Mouse (Mus musculus) adrenal gland, postnatal 4 days (tissue): Measurements from ENCODE around the gene Prdm12. TPM values are rescaled to one million over a fixed set of nuclear protein-coding genes. Genes with fewer than 3 reads are reported as not detected.

Source experiments
- DNase-seq, 2 experiments: peaks; one replicate each; pipeline ENCODE4 v3.0.0; 2021 to 2022; ENCODE audit warnings: low spot score in 2 of 2, mixed read lengths in 2 of 2
- long read RNA-seq, 2 experiments: library from polyadenylated mRNA; stranded (forward); transcript quantifications; one replicate each; pipeline ENCODE4 v2.0.0; 2021
- total RNA-seq, 2 experiments: library from RNA; stranded (reverse); gene quantifications; 2 replicates each; pipeline ENCODE4 v1.2.3; 2021

Prdm12 gene
- not detected for total RNA-seq
- long read RNA-seq, experiment 1: 0 reads
- long read RNA-seq, experiment 2: 0 reads

- no peak for DNase-seq
Observed at GRCm38 (mm10) chr2:31639901-31640608, at the start of gene Prdm12. Gene Prdm12 (plus strand): TSS chr2:31640037.

GRCm38 (mm10) chr2:31591799-31592484 lies 47.9 kb upstream of the Prdm12 start:
- DNase-seq: no peak

GRCm38 (mm10) chr2:31607555-31607954 lies 32.3 kb upstream of the Prdm12 start:
- DNase-seq: no peak

- no peak for DNase-seq
Observed at GRCm38 (mm10) chr2:31609859-31610261, 30.0 kb upstream of the Prdm12 start.

GRCm38 (mm10) chr2:31610922-31611321 lies 28.9 kb upstream of the Prdm12 start:
- DNase-seq: no peak

GRCm38 (mm10) chr2:31611400-31611799 lies 28.4 kb upstream of the Prdm12 start:
- no peak for DNase-seq

- no peak for DNase-seq
Observed at GRCm38 (mm10) chr2:31612627-31613026, 27.2 kb upstream of the Prdm12 start.

- DNase-seq: no peak
Observed at GRCm38 (mm10) chr2:31613781-31614180, 26.1 kb upstream of the Prdm12 start.

- DNase-seq: no peak
Observed at GRCm38 (mm10) chr2:31618484-31619161, 21.2 kb upstream of the Prdm12 start.

GRCm38 (mm10) chr2:31619208-31619607 lies 20.6 kb upstream of the Prdm12 start:
- DNase-seq: no peak

GRCm38 (mm10) chr2:31633531-31633930 lies 6.3 kb upstream of the Prdm12 start:
- no peak for DNase-seq

- DNase-seq: no peak
Observed at GRCm38 (mm10) chr2:31635281-31636137, 4.3 kb upstream of the Prdm12 start.

- DNase-seq: no peak
Observed at GRCm38 (mm10) chr2:31636138-31636741, 3.6 kb upstream of the Prdm12 start.

- DNase-seq: no peak
Observed at GRCm38 (mm10) chr2:31636742-31637141, 3.1 kb upstream of the Prdm12 start.

- DNase-seq: no peak
Observed at GRCm38 (mm10) chr2:31637311-31637710, 2.5 kb upstream of the Prdm12 start.

- DNase-seq: no peak
Observed at GRCm38 (mm10) chr2:31637807-31638206, 2.0 kb upstream of the Prdm12 start.

GRCm38 (mm10) chr2:31638581-31639465 lies 1.0 kb upstream of the Prdm12 start:
- DNase-seq: no peak

- no peak for DNase-seq
Observed at GRCm38 (mm10) chr2:31639466-31639760, 424 bp upstream of the Prdm12 start.

- DNase-seq: no peak
Observed at GRCm38 (mm10) chr2:31640609-31641507, 1.0 kb downstream of the Prdm12 start.
